Mouse (Mus musculus): Measurements from ENCODE around the gene Gpr183. TPM values are rescaled to one million over a fixed set of nuclear protein-coding genes. Genes with fewer than 3 reads are reported as not detected.

Gpr183 gene
- polyA plus RNA-seq (2014; fragmentation: Illumina TruSeq; extraction: RNeasy Lipid Tissue Mini Kit (QIAGEN cat#74804); ENCODE audit: low read depth, low replicate concordance): 0.21 TPM

DNA sequence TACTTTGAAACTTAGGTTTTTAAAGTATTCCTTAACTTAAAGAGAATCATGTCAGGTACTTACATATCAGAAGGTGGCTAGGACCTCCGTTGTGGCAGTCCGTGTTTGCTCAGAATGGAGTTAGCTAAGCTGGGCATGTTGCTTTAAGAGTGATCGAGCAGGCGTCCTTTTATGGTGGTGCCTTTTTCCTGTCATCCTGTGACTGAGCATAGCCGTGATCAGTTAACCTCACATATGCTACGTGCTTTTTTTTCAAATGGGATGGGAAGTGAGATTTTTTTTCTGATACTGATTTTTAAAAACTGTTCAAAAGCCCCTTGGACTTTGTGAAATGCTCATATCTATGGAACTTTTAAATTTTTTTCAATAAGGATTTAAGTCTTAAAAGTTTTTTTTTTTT, at the start of gene Gpr183:
Gene Gpr183, minus strand, starts transcription at position 206 of the 400 bp plus-strand sequence.

GRCm38 (mm10) chr14:121915621-121916020, 49.4 kb downstream of the Gpr183 start, which contains the start of gene Gpr18:
TSS of gene Gpr18 (minus strand) at chr14:121915781.

Other genes with a start within 250 kb of the Gpr183 start
- 6.1 TPM for gene Dock9, start 167.4 kb downstream of the Gpr183 start, polyA plus RNA-seq (2014; fragmentation: Illumina TruSeq; extraction: RNeasy Lipid Tissue Mini Kit (QIAGEN cat#74804); ENCODE audit: low read depth, low replicate concordance)
- gene Ubac2, start 86.6 kb downstream of the Gpr183 start, polyA plus RNA-seq (2014; fragmentation: Illumina TruSeq; extraction: RNeasy Lipid Tissue Mini Kit (QIAGEN cat#74804); ENCODE audit: low read depth, low replicate concordance): 9.3 TPM
- gene Gpr18, start 49.4 kb downstream of the Gpr183 start, polyA plus RNA-seq (2014; fragmentation: Illumina TruSeq; extraction: RNeasy Lipid Tissue Mini Kit (QIAGEN cat#74804); ENCODE audit: low read depth, low replicate concordance): not detected
- not detected for gene Timm8a2, start 69.5 kb upstream of the Gpr183 start, polyA plus RNA-seq (2014; fragmentation: Illumina TruSeq; extraction: RNeasy Lipid Tissue Mini Kit (QIAGEN cat#74804); ENCODE audit: low read depth, low replicate concordance)
- gene Tm9sf2, start 141.8 kb upstream of the Gpr183 start, polyA plus RNA-seq (2014; fragmentation: Illumina TruSeq; extraction: RNeasy Lipid Tissue Mini Kit (QIAGEN cat#74804); ENCODE audit: low read depth, low replicate concordance): 322 TPM
- 63.3 TPM for gene Clybl, start 216.5 kb upstream of the Gpr183 start, polyA plus RNA-seq (2014; fragmentation: Illumina TruSeq; extraction: RNeasy Lipid Tissue Mini Kit (QIAGEN cat#74804); ENCODE audit: low read depth, low replicate concordance)

All from liver, adult 10 weeks (tissue).